Mouse (Mus musculus) heart, embryonic 16.5 days (tissue): ENCODE data around the gene Zan. TPM values are rescaled to one million over a fixed set of nuclear protein-coding genes. Genes with fewer than 3 reads are reported as not detected.

Source experiments
- ATAC-seq: fragments of 200-750 bp; cut with Nextera tagmentation; replicated peaks from 2 replicates; pipeline ENCODE4 v1.8.0; 2017; ENCODE audit warnings: moderate number of reproducible peaks; ENCODE audit not compliant: insufficient read depth, low FRiP score; ENCODE audit errors: extremely low read depth
- H3K27ac ChIP-seq: fragments of 300-500 bp; sonication (generic); 2 replicates; pipeline ENCODE4 v1.5.1; 2014; ENCODE audit warnings: mild to moderate bottlenecking, low read length, control low read depth, moderate library complexity
- H3K27me3 ChIP-seq: fragments of 300-500 bp; sonication (generic); 2 replicates; pipeline ENCODE4 v1.6.1; 2014; ENCODE audit warnings: low read length, mixed read lengths; ENCODE audit not compliant: control insufficient read depth, insufficient read depth
- H3K36me3 ChIP-seq: fragments of 300-500 bp; sonication (generic); 2 replicates; pipeline ENCODE4 v1.6.1; 2014; ENCODE audit not compliant: control insufficient read depth, insufficient read depth
- H3K4me1 ChIP-seq: fragments of 300-500 bp; sonication (generic); 2 replicates; pipeline ENCODE4 v1.6.1; 2014; ENCODE audit warnings: low read length, mixed read lengths; ENCODE audit not compliant: control insufficient read depth, insufficient read depth
- H3K4me2 ChIP-seq: fragments of 300-500 bp; sonication (generic); 2 replicates; pipeline ENCODE4 v1.6.1; 2014; ENCODE audit warnings: low read depth, mild to moderate bottlenecking, control low read depth, low read length
- H3K4me3 ChIP-seq: fragments of 300-500 bp; sonication (generic); 2 replicates; pipeline ENCODE4 v1.5.1; 2014; ENCODE audit warnings: mild to moderate bottlenecking, control low read depth, low read length
- H3K9ac ChIP-seq: fragments of 300-500 bp; sonication (generic); 2 replicates; pipeline ENCODE4 v1.6.1; 2014; ENCODE audit warnings: low read length, control low read depth
- H3K9me3 ChIP-seq: fragments of 300-500 bp; sonication (generic); replicated peaks from 2 replicates; pipeline ENCODE4 v1.6.1; 2016; ENCODE audit warnings: low read length; ENCODE audit not compliant: control insufficient read depth
- WGBS: fragments of 180-500 bp; shearing (Covaris S2); extraction: QIAGEN DNeasy Blood & Tissue Kit; methylation state at CpG from one replicate; pipeline ENCODE4 v1.1.7; 2014; 5-methylcytosine and 5-hydroxymethylcytosine counted together
- polyA plus RNA-seq: library from polyadenylated mRNA; unstranded; fragments of >200 nt; fragmentation: Nextera tagmentation; extraction: Ambion mirVana; gene quantifications from 2 replicates; pipeline ENCODE4 v1.2.1, GENCODE M21; 2015

The Zan gene
- 0.02 and 0.09 TPM in 2 replicates for polyA plus RNA-seq

DNA sequence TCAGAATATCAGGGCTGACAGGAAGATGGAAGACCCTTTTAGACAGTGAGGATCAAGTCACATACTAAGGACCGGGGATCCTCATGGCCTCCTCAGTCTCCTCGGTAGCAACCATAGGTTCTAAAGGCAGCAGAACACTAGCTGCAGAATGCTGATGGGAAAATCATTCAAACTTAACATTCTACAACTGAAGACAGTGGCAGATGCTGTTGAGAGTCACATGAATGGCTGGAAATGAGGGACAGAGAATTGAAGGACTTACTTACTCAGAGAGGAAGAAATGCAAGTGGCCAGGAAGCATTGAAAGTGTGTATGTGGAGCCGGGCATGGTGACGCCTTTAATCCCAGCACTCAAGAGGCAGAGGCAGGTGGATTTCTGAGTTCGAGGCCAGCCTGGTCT is at the start of gene Zan:
TSS of gene Zan (minus strand) at position 101 of the 400 bp plus-strand sequence.
- Histone ChIP-seq H3K4me1 (no peaks in the 10 kb centered on the region), H3K4me2 (no peak within 1 kb of the TSS), H3K4me3 (no peak within 1 kb of the TSS), H3K36me3 (no peaks in the 10 kb centered on the region), H3K9ac (no peak within 1 kb of the TSS), H3K27ac (no peak within 1 kb of the TSS), H3K27me3 (no peaks in the 10 kb centered on the region), H3K9me3 (no peaks in the 10 kb centered on the region)
- ATAC-seq: no peak
- WGBS: 69% methylated on average over 5 of the region's 5 CpGs

GRCm38 (mm10) chr5:137526192-137526936 is 49.5 kb upstream of the Zan start:
- 0 out of 2 replicates have a peak overlapping the region, but pooled peaks have one; percentile 5 for H3K9ac ChIP-seq

DNA sequence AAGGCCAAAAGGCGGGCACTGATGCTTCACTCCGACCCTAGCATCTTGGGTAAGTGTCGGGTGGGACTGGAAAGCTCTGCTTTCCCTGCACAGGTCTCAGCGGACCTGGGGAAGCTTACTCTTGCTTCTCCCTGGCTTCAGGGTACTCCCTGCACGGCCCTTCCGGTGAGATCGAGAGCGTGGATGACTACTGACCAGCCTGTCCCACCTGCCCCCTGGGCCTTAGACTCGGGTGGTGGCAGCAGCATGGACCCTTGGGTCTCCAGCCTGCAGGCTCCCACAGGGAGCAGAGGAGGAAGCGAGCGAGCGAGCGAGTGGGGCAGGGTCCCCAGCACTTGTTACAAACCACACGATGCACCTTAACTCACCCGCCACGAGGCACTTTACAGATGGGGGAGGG is 48.6 kb upstream of the Zan start:
- no peak overlapping the region for H3K27ac ChIP-seq
- H3K27me3 ChIP-seq: no peaks in the 10 kb centered on the region
- whole genome bisulfite sequencing: 74% methylated on average over 16 of the region's 16 CpGs

More at GRCm38 (mm10) chr5:137526192-137526936, 49.5 kb upstream of the Zan start:
- no peak for ATAC-seq
- Histone ChIP-seq H3K4me1 (peaks cover 14% of the 10 kb centered on the region), H3K4me2 (no peak overlapping the region), H3K27ac (peak overlapping the region; percentile 18; the same call in 1 of the 2 replicates), H3K4me3 (no peak overlapping the region), H3K9me3 (no peaks in the 10 kb centered on the region), H3K36me3 (peaks cover 71% of the 10 kb centered on the region), H3K27me3 (no peaks in the 10 kb centered on the region)
- WGBS: 38% methylated on average over 16 of the region's 16 CpGs

GRCm38 (mm10) chr5:137524671-137525070 is 47.8 kb upstream of the Zan start:
- peaks cover 4% of the 10 kb centered on the region for H3K4me1 ChIP-seq

More for the DNA sequence above, 48.6 kb upstream of the Zan start:
- Histone ChIP-seq H3K9ac (no peak overlapping the region), H3K4me2 (no peak overlapping the region), H3K9me3 (no peaks in the 10 kb centered on the region), H3K36me3 (peaks cover 78% of the 10 kb centered on the region), H3K4me3 (no peak overlapping the region), H3K4me1 (peaks cover 10% of the 10 kb centered on the region)
- no peak for ATAC-seq

GRCm38 (mm10) chr5:137524251-137524515 is 47.3 kb upstream of the Zan start:
- ATAC-seq: no peak
- Histone ChIP-seq H3K36me3 (peaks cover 80% of the 10 kb centered on the region), H3K4me2 (no peak overlapping the region), H3K9ac (no peak overlapping the region), H3K27me3 (no peaks in the 10 kb centered on the region), H3K27ac (no peak overlapping the region), H3K4me1 (peaks cover 4% of the 10 kb centered on the region), H3K9me3 (no peaks in the 10 kb centered on the region), H3K4me3 (no peak overlapping the region)
- whole genome bisulfite sequencing: 82% methylated on average over 8 of the region's 8 CpGs

More at GRCm38 (mm10) chr5:137524671-137525070, 47.8 kb upstream of the Zan start:
- no peak overlapping the region for H3K9ac ChIP-seq
- H3K4me2 ChIP-seq: no peak overlapping the region
- no peaks in the 10 kb centered on the region for H3K27me3 ChIP-seq
- no peak overlapping the region for H3K27ac ChIP-seq
- peaks cover 80% of the 10 kb centered on the region for H3K36me3 ChIP-seq
- WGBS: 77% methylated on average over 13 of the region's 13 CpGs
- no peaks in the 10 kb centered on the region for H3K9me3 ChIP-seq
- ATAC-seq: no peak
- H3K4me3 ChIP-seq: no peak overlapping the region

GRCm38 (mm10) chr5:137523396-137524250 is 46.8 kb upstream of the Zan start:
- peaks cover 80% of the 10 kb centered on the region for H3K36me3 ChIP-seq
- no peaks in the 10 kb centered on the region for H3K27me3 ChIP-seq
- no peak overlapping the region for H3K9ac ChIP-seq
- no peak overlapping the region for H3K4me3 ChIP-seq
- H3K4me2 ChIP-seq: no peak overlapping the region
- no peak overlapping the region for H3K27ac ChIP-seq
- WGBS: 86% methylated on average over 23 of the region's 25 CpGs
- H3K4me1 ChIP-seq: peaks cover 4% of the 10 kb centered on the region
- ATAC-seq: no peak
- H3K9me3 ChIP-seq: no peaks in the 10 kb centered on the region

- Histone ChIP-seq H3K4me2 (no peak overlapping the region), H3K9ac (no peak overlapping the region), H3K4me3 (no peak overlapping the region), H3K27ac (no peak overlapping the region), H3K36me3 (peaks cover 72% of the 10 kb centered on the region), H3K4me1 (peaks cover 4% of the 10 kb centered on the region), H3K27me3 (no peaks in the 10 kb centered on the region), H3K9me3 (no peaks in the 10 kb centered on the region)
- 78% methylated on average over 11 of the region's 11 CpGs for WGBS
- no peak for ATAC-seq
Measured at GRCm38 (mm10) chr5:137522711-137523110, 45.8 kb upstream of the Zan start.

DNA sequence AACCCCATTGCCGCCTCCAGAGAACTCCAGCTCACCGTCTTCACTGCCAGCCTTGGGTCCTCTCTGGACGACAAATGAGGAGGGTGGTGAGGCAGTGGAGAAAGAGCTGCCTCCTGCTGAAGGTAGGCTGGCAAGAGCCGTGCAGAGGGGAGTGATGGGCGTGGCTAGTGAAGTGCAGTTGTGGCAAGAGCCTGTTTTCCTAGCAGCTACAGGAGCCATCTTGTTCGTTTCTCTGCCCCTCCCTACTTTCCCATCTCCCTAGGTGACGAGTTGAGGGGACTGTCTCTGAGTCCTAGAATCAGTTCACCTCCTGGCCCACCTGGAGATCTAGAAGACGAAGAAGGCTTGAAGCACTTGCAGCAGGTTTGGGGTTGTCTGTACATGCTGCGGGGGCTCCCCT is 45.0 kb upstream of the Zan start:
- no peak for ATAC-seq
- H3K9ac ChIP-seq: no peak overlapping the region
- no peaks in the 10 kb centered on the region for H3K27me3 ChIP-seq
- H3K27ac ChIP-seq: no peak overlapping the region
- H3K4me2 ChIP-seq: no peak overlapping the region
- no peak overlapping the region for H3K4me3 ChIP-seq
- 80% methylated on average over 9 of the region's 9 CpGs for WGBS
- peaks cover 4% of the 10 kb centered on the region for H3K4me1 ChIP-seq
- H3K9me3 ChIP-seq: no peaks in the 10 kb centered on the region
- H3K36me3 ChIP-seq: peaks cover 66% of the 10 kb centered on the region
